Mouse (Mus musculus) heart, postnatal 10 days (tissue): ENCODE results near the gene Cabp2. TPM values are rescaled to one million over a fixed set of nuclear protein-coding genes. Genes with fewer than 3 reads are reported as not detected.
"Not testable (repeated sequence)": the region's sequence is repeated elsewhere in the genome, so short reads cannot be mapped to it uniquely, and the experiment has no call there.

Experiments used
- DNase-seq, 2 experiments: peaks; one replicate each; pipeline ENCODE4 v3.0.0; 2021
- intact Hi-C: fragments of 180-260 bp; cut with DNase I; formaldehyde crosslinking; loops from one replicate; pipeline ENCODE4 v1.15.1; 2025
- total RNA-seq, 2 experiments: library from RNA; stranded (reverse); gene quantifications; 2 replicates each; pipeline ENCODE4 v1.2.3; 2021

Gene Cabp2
- total RNA-seq, 2 experiments from 2014 or later, result not detected

DNA sequence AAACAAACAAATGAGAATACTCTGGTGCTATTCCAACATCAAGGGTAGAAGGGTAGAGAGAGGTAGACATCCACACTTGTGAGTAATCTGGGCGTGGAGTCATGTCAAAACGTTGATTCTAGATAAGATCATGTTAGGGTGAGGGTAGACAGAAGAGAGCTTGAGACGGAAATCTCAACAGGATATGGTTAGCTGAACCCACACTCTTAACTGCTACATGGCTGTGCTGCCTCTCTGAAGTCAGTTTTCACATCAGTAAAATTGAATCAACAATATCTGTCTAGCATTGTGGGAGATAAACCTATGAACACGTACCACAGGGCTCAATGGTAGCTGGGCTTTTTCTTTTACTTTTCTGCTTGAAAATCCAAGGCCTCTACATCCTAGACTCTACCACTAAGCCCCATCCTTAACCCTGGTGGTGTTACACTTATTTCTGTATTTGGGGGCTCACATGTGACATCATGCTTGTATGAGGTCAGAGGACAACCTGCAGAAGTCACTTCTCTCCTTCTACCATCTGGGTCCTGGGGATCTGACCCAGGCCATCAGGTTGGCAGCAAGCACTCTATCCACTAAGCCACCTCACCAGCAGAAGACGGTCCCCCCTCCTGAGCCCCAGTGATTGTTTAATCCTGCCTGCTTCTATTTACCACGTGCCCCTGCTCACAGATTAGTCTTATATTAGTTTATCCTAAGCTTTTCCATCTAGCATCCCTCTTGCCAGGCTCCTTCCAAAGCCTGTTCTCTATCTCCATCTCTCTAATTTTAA is 38.5 kb downstream of the Cabp2 start:
- no peak for DNase-seq
- intact Hi-C loops, result no loop called here

DNA sequence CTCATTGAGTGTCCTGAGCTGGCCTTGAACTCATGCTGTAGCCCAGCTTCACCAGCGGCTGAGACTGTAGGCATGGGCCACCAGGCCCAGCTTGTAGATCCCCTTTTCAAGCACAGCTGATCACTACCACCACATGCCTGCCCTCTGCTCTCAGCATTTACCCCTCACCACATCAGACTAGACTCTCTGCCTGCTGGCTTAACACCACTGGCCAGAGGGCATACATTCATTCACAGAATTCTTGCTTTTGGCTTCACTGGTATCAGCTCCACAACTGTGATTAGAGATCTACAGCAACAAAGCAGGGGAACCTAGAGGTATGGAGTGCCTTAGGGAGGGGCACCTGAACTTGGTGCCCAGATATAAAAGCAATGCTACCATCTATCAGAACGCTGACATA is 39.1 kb downstream of the Cabp2 start:
- no peak for DNase-seq
- intact Hi-C loops, result no loop called here

DNA sequence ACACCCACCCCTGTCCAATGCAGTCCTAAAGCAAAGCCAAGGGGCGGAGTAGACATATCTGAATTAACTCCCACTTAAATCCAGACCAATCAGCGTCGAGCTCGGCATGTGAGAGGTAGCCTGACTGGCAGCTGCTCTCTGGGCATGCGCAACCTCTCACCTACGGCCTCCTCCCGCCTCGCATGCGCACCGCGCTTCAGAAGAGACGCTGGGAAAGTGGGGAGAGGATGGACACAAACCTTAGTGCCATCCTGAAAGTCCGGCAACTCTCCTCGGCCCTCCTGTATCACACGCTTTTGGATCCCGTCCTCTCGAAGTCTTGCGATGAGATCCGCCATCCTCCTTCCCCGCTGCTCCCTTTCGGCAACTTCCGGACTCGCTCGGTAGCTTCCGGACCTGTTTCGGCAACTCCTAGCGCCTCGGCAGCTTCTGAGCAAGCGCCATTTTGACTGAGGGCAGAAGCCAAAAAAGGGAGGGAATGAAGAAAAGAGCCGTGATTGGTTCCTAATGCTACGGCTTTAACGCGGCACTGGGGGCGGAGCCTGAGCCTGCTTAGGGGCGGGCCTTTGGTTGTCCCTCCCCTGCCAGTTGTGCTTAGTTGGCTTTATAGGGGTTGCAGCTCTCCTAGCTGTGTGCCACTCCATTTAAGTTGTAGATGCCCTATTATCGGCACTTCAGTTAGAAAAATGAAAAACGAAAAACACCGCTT is 39.9 kb downstream of the Cabp2 start:
- peak; percentile 99 to 100 for DNase-seq
- intact Hi-C loops, result no loop called here

DNA sequence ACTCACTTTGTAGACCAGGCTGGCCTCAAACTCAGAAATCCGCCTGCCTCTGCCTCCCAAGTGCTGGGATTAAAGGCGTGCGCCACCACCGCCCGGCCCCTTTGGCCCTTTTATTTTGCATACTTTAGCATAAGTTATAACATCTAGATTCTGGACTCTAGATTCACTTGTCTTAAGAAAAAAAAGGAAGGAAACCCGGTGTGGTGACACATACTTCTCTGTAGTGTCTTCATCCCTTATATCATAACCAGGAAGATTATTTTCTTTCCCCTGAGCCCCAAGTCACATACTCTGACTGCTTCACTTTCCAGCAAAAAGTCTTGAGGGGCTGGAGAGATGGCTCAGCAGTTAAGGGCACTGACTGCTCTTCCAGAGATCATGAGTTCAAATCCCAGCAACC is 40.5 kb downstream of the Cabp2 start:
- DNase-seq, intact Hi-C loops: not testable (repeated sequence)

DNA sequence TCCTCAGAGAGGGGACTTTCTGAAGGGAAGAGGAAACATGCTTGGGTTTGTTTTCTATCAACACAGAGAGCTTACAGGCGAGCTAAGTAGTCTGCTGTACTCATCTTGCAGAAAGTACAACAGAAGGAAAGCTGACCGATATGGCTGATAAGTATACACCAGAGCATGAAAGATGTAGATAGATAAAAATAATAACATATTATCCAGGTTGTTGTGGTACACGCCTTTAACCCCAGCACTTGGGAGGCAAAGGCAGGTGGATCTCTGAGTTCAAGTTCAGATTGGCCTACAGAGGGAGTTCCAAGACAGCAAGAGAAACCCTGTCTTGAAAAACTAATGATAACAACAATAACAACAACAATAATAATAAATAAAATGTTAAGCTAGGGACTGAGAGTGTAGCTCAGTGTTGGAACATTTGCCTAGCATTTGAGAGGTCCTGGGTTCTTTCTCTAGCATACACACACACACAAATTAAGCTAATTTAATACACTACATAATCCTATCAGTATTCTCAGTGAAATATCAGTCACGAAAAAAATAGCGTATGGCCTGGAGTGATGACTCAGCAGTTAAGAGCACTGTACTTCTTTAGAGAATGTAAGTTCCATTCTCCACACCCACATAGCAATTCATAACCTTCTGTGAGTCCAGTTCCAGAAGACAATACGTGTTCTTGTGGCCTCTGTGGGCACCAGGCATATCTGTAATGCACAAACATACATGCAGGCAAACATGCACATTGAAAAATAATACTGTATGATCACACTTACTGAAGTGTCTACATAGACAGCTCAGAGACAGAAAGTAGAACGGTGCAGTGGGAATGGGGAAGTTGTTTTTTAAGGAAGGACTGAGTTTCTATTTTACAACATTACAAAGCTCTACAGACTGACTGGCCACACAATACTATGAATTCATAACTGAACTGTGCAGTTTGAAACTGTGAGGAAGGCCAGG is 41.3 kb downstream of the Cabp2 start:
- DNase-seq, result no peak
- intact Hi-C loops, result no loop called here

DNA sequence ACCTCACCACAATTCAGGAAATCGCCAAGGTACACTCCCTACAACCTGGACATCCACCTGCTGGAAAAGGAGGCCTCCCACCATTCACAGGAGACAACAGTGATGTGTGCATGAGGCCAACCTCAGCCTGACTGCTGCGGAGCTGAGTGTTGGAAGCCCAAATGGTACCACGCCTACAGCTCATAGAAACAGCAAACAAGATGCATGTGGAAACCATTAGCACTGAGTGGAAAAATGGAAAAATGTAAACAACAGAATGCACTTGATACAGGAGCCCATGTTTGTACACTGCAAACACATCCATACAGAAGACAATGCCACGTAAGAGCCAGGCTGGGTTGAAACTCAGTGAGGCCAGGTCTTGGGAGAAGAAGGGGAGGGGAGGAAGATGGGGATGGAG is 43.1 kb downstream of the Cabp2 start:
- intact Hi-C loops, result no loop called here
- DNase-seq, result no peak

DNA sequence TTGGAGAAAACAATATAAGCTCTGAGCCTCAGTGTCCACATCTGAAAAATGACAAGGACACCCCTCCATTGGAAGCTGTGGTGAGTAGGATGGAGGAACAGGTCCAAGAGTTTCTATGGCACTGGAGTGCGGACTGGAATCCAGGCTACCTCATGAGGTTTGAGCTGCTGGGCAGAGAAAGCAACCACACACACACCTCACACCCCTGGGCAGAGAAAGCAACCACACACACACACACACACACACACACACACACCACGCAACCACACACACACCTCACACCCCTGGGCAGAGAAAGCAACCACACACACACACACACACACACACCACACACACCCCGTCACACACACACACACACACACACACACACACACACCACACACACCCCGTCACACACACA is 43.9 kb downstream of the Cabp2 start:
- peak in 1 of 2 experiments; percentile 28 for DNase-seq
- intact Hi-C loops, result not testable (repeated sequence)

DNA sequence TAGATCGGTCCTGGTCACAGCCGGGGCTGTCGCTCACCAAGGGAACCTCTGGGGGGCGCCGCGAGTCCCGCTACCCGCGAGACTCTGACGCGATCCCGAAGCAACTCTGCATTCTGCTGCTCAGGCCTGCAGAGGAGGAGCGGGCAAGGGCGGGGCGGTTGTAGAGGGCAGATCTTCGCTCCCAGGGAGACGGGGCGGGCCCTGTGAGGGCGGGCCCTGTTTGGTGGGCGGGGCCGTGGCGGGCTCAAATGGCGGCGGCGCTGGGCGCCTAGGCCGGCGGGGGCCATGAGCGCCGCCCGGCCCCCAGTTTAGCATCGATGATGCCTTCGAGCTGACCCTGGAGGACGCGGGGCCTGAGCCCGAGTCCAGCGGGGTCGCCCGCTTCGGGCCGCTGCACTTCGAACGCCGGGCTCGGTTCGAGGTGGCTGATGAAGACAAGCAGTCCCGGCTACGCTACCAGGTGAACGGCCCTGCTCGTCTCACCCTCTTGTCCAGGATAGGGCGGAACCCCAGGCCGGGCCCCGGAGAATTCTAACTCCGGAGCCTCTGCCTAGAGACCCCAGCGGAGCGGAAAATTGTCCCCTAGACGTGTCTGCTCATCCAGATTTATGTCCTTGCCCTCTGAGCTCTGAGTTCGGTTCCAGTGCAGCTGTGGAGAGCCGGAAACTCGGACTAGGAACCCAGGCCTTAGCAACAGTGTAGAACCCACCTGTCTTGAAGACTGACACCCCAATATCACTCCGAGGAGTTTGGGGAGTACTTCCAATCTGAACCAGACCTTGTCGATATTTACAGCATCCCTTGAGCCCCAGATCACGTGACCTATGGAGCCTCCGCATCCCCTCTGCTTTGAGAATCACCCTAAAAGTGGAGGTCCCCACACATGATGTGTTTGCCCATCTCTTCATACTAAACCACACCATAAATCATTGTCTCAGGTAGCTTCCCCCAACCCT is 44.6 kb downstream of the Cabp2 start, which contains the start of gene Aip:
Gene Aip (minus strand): TSS at position 118 of the 956 bp plus-strand sequence.
- intact Hi-C loops, result loop anchor here (2.0 kb wide), 1 partner anchor 37 kb away; the partner anchor contains the start of gene Rps6kb2
- peak; percentile 99 for DNase-seq

DNA sequence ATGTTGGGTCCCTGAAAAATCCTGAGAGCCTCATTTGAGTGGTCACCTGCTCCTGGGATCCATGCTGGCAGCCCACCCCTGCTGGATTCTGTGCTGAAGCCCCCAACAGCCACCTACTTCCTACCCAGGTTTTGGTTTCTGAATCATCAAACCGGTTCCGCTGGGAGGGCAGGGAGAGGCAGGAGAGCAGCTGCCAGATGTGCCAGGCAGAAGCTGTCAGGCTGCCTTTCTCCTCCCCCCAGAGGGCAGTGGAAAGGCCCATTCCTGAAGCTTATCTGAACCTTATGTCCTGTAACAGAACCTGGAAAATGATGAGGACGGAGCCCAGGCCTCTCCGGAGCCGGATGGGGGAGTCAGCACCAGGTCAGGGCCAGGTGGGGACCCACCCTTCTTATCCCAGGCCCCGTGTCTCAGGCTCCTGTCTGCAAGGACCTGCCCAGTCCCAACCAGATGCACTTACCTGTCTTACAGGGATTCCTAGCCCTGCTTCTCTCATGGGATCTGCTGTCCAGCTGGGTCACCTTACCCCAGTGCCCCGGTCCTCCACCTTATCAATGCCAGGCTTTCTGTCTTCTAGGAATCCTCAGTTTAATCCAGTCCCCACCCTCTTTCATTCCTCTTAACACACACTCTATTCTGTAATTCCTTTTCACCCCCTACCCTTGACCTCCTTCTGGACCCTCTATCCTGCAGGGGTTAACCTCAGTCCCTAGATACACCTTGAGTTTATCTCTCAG is 45.5 kb downstream of the Cabp2 start:
- peak in 1 of 2 experiments; percentile 27 for DNase-seq
- intact Hi-C loops, result loop anchor here (2.0 kb wide), 1 partner anchor 36 kb away; the partner anchor contains the start of gene Rps6kb2

DNA sequence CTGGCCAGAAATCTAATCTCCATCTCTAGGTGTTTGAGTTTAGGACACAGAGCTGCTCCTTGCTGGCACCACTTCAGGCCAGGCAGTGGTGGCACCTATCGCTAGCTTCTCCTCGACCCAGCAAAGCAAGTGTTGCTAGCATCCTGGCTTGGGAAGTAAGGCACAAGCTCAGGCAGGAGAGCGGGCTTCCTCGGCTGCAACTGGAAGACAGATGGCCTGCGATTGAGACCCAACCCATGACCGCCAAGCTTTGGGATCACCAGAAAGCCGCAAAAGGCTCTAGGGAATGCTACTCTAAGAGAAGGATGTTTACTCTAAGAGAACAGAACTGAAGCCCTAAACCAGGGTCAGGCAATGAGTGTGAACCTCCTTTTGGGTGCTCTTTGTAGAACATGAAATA is 48.1 kb downstream of the Cabp2 start:
- intact Hi-C loops, result no loop called here
- DNase-seq, result no peak

DNA sequence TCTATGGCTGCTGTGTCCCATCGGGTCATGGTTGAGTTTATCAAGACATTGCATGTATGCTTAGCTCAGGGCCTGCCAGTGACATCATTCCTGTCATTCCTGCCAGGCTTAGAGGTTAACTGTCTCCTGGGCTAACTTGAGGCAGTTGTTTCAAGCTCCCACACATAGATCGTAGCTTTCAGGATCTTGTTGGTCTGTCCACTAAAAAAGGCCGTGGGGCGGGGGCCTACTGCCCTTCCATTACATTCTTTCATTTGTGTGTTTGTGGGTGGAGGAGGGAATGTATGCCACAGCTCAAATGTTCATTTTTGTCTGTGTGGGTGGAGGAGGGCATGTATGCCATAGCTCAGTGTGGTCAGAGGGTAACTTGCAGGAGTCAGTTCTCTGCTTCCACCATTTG is 48.7 kb downstream of the Cabp2 start:
- intact Hi-C loops, result loop anchor here (2.0 kb wide), 1 partner anchor 17 kb away; no protein-coding TSS in a partner anchor
- peak; percentile 44 to 46 for DNase-seq

DNA sequence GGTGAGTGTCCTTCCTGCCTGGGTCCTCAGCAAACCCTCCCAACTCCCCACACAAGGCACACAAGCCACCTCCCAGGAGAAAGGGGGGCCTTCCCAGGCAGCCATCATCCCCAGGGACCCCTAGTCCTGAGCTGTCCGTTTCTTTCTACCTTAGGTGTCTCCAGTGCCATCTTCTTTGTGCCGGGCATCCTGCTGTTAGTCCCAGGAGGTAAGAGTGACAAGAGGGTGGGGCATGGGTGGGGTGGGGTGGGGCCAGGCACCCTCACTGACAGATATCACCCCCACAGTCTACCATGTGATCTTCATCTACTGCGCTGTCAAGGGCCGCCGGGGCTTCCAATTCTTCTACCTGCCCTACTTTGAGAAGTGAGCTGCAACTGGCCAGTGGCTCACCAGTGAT is 49.7 kb downstream of the Cabp2 start:
- no peak for DNase-seq

DNA sequence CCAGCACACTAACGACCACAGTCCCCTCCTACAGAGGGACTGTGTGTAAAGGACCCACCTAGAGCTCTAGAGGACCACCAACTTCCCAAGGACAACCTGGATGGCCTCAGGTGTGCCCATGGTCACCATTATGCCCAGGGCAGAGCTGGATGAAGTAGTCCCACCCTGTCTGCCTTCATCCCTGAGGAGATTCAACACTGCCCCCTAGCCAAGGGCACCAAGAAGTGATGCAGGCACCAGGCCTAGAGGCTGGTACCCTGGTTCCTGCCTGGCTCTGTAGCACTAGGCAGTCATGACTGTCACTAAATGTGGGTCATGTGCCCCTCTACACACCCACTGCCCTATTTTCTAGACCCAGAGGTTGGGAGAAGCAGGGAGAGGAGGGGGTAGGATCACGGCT is 50.4 kb downstream of the Cabp2 start:
- DNase-seq, result no peak
- intact Hi-C loops, result loop anchor here (2.0 kb wide), 1 partner anchor 15 kb away; no protein-coding TSS in a partner anchor

More for the DNA sequence above, 49.7 kb downstream of the Cabp2 start:
- intact Hi-C loops, result loop anchor here (2.0 kb wide), 1 partner anchor 16 kb away; no protein-coding TSS in a partner anchor

DNA sequence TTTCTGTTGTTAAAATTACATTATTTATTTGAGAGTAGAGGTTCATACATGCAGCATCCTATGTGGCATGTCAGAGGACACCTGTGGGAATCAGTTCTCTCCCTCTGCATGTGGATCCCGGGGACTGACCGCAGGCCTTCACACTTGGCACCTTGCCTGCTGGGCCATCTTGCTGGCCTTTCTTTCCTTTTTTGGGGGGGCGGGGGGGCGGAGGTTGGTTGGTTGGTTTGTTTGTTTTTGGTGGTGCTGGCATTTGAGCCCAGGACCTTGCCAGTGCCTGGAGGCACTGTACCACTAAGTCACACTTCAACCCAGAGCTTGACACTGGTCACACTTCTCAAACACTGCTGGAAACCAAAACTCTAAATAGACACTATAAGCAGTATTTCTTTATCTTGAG is 53.0 kb downstream of the Cabp2 start:
- DNase-seq, result no peak
- intact Hi-C loops, result no loop called here

DNA sequence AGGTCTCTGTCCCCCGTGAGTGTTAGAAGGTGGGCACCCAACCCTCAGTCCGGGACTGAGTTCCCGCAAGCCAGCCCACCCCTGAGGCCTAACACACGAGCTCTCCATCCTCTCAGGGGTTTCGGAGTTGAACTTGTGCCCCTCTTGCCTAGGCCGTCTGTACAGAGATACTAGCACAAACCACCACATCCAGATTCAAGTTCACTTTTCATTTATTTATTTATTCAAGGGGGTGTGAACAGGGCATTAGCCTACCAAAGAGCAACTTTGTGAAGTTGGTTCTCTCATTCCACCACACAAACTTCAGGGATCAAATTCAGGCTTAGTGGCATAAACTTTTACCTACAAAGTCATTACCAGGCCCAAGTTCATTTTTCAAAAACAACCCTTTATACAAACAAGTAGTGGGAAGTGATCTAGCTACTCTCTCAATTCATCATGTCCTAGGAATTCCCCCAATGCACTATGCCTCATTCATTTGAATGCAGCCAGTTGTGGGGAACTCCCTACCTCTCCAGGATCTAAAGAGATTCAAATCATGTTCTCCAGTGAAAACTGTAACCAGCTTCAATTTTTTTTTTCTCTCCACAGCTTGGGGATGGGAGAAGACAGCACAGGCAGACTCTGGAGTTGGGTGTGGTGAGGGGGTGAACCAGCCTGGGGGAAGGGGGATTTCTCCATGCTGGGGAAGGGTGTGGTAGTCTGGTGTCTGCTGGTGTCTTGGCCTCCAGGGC is 54.0 kb downstream of the Cabp2 start:
- intact Hi-C loops, DNase-seq: not testable (repeated sequence)

DNA sequence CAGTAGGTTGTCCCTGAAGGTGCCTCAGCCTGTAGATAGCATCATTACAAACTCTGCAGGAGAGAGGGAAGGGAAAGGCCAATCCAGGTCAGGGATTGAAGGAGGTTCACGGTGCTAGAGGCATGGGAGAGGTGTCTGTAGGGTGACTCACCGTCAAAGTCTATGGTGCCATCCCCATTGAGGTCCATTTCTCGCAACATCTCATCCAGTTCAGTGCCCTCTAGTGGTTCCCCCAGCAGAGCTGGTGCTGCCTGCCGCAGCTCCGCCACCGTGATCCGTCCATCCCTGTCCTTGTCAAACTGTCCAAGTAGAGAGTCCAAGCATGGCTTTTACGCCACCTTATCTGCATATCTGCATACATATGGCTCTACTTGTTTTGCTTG is 54.6 kb downstream of the Cabp2 start:
- DNase-seq, intact Hi-C loops: not testable (repeated sequence)

DNA sequence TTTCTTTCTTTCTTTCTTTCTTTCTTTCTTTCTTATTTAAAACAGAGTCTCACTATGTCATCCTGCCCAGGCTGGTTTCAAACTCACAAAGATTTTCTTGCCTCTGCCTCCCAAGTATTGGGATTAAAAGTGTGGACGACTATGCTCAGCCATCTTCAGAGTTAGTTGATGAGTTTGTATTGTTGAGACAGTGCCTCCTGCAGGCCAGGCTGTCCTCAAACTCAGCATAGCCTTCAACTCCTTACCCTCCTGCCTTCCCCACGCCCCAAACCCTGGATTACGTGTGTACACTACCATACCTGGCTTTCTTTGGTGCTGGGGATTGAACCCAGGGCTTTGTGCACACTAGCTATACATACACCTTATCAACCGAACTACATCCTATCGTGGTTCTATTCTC is 55.1 kb downstream of the Cabp2 start:
- DNase-seq, result no peak
- intact Hi-C loops, result no loop called here
